Comparison of ENCODE assay signal across 39 mouse cellular contexts in genomic region chr7:102950732-102951131, GRCm38 (mm10). TPM values are rescaled to one million over a fixed set of nuclear protein-coding genes. Genes with fewer than 3 reads are reported as not detected.
"Had no signal": no experiment of that assay in that cellular context is flagged by ENCODE, and none has a peak within 500 bp of the region (broad histone marks: within the 10 kb centered on the region; RNA-seq: fewer than 3 reads in every experiment).

No protein-coding gene starts in this region.

- H3K9ac ChIP-seq: limb, embryonic 12.5 days; limb, embryonic 13.5 days; limb, embryonic 15.5 days; liver, embryonic 12.5 days; liver, embryonic 13.5 days; liver, embryonic 14.5 days; liver, embryonic 15.5 days; liver, postnatal 0 days; lung, embryonic 14.5 days; lung, embryonic 15.5 days; midbrain, embryonic 12.5 days; midbrain, embryonic 13.5 days; midbrain, embryonic 15.5 days; neural tube, embryonic 12.5 days had no signal

- H3K4me3 ChIP-seq: limb, embryonic 10.5 days; limb, embryonic 12.5 days; limb, embryonic 13.5 days; limb, embryonic 15.5 days; liver, embryonic 12.5 days; liver, embryonic 13.5 days; liver, embryonic 15.5 days; lung, embryonic 15.5 days; megakaryocyte, embryonic 14.5 days; midbrain, embryonic 10.5 days; midbrain, embryonic 12.5 days; midbrain, embryonic 13.5 days; midbrain, embryonic 15.5 days; myocyte; neural tube, embryonic 12.5 days had no signal

- ATAC-seq: liver, embryonic 12.5 days; liver, postnatal 0 days; lung, postnatal 0 days; midbrain, embryonic 13.5 days; midbrain, embryonic 15.5 days; midbrain, embryonic 16.5 days had no signal

- H3K4me2 ChIP-seq: limb, embryonic 12.5 days; limb, embryonic 13.5 days; limb, embryonic 15.5 days; liver, embryonic 11.5 days; liver, embryonic 12.5 days; liver, embryonic 13.5 days; liver, embryonic 15.5 days; lung, embryonic 14.5 days; lung, embryonic 15.5 days; midbrain, embryonic 11.5 days; midbrain, embryonic 12.5 days; midbrain, embryonic 13.5 days; midbrain, embryonic 15.5 days; neural tube, embryonic 12.5 days had no signal

- H3K27ac ChIP-seq: limb, embryonic 10.5 days; limb, embryonic 12.5 days; limb, embryonic 13.5 days; limb, embryonic 15.5 days; liver, embryonic 12.5 days; liver, embryonic 13.5 days; liver, embryonic 14.5 days; liver, embryonic 15.5 days; lung, embryonic 15.5 days; macrophage; midbrain, embryonic 10.5 days; midbrain, embryonic 12.5 days; midbrain, embryonic 13.5 days; midbrain, embryonic 15.5 days; neural tube, embryonic 12.5 days had no signal

- H3K27me3 ChIP-seq: limb, embryonic 12.5 days; limb, embryonic 13.5 days; limb, embryonic 15.5 days; liver, embryonic 12.5 days; liver, embryonic 13.5 days; liver, embryonic 15.5 days; lung, embryonic 15.5 days; megakaryocyte, embryonic 14.5 days; midbrain, embryonic 12.5 days; midbrain, embryonic 13.5 days; midbrain, embryonic 15.5 days; neural tube, embryonic 12.5 days had no signal

- H3K9me3 ChIP-seq: limb, embryonic 10.5 days; limb, embryonic 12.5 days; limb, embryonic 13.5 days; limb, embryonic 15.5 days; liver, embryonic 12.5 days; liver, embryonic 13.5 days; liver, embryonic 15.5 days; lung, embryonic 15.5 days; megakaryocyte, embryonic 14.5 days; midbrain, embryonic 10.5 days; midbrain, embryonic 12.5 days; midbrain, embryonic 13.5 days; midbrain, embryonic 15.5 days; neural tube, embryonic 12.5 days had no signal

- H3K4me1 ChIP-seq: limb, embryonic 10.5 days; limb, embryonic 12.5 days; limb, embryonic 13.5 days; limb, embryonic 15.5 days; liver, embryonic 12.5 days; liver, embryonic 13.5 days; liver, embryonic 15.5 days; lung, embryonic 15.5 days; megakaryocyte, embryonic 14.5 days; midbrain, embryonic 10.5 days; midbrain, embryonic 12.5 days; midbrain, embryonic 13.5 days; midbrain, embryonic 15.5 days; neural tube, embryonic 12.5 days had no signal

- H3K36me3 ChIP-seq: limb, embryonic 10.5 days; limb, embryonic 12.5 days; limb, embryonic 13.5 days; limb, embryonic 15.5 days; liver, embryonic 12.5 days; liver, embryonic 13.5 days; liver, embryonic 15.5 days; lung, embryonic 15.5 days; midbrain, embryonic 10.5 days; midbrain, embryonic 12.5 days; midbrain, embryonic 13.5 days; midbrain, embryonic 15.5 days; neural tube, embryonic 12.5 days had no signal

- DNase-seq: left cerebral cortex, postnatal 4 days; liver; liver, embryonic 13.5 days; liver, postnatal 0 days; lung, adult 18-20 months; lung, adult 2 months; lung, embryonic 14.5 days; lung, postnatal 10 days; lung, postnatal 14 days; lung, postnatal 36 days; lung, postnatal 4 days; midbrain, embryonic 14.5 days had no signal

RNA-seq across cellular contexts. Expression of gene Olfr574, which starts 2.5 kb away (rescaled TPM):
- polyA plus RNA-seq: limb, embryonic 10.5 days; limb, embryonic 11.5 days; limb, embryonic 12.5 days; limb, embryonic 13.5 days; limb, embryonic 14.5 days; limb, embryonic 15.5 days; liver, adult 2 months; liver, embryonic 11.5 days; liver, embryonic 12.5 days; liver, embryonic 13.5 days; liver, embryonic 14.5 days; liver, embryonic 15.5 days; liver, embryonic 16.5 days; liver, postnatal 0 days; lung, adult 2 months; lung, embryonic 14.5 days; lung, embryonic 15.5 days; lung, embryonic 16.5 days; lung, postnatal 0 days; macrophage; midbrain, embryonic 10.5 days; midbrain, embryonic 11.5 days; midbrain, embryonic 12.5 days; midbrain, embryonic 13.5 days; midbrain, embryonic 14.5 days; midbrain, embryonic 15.5 days; midbrain, embryonic 16.5 days; midbrain, postnatal 0 days; myocyte; neural tube, embryonic 11.5 days; neural tube, embryonic 12.5 days had no signal

RNA-seq across cellular contexts. Expression of gene Olfr575, which starts 7.8 kb away (rescaled TPM):
- polyA plus RNA-seq: limb, embryonic 10.5 days; limb, embryonic 11.5 days; limb, embryonic 12.5 days; limb, embryonic 13.5 days; limb, embryonic 14.5 days; limb, embryonic 15.5 days; liver, adult 2 months; liver, embryonic 11.5 days; liver, embryonic 12.5 days; liver, embryonic 13.5 days; liver, embryonic 14.5 days; liver, embryonic 15.5 days; liver, embryonic 16.5 days; liver, postnatal 0 days; lung, adult 2 months; lung, embryonic 14.5 days; lung, embryonic 15.5 days; lung, embryonic 16.5 days; lung, postnatal 0 days; macrophage; midbrain, embryonic 10.5 days; midbrain, embryonic 11.5 days; midbrain, embryonic 12.5 days; midbrain, embryonic 13.5 days; midbrain, embryonic 14.5 days; midbrain, embryonic 15.5 days; midbrain, embryonic 16.5 days; midbrain, postnatal 0 days; myocyte; neural tube, embryonic 11.5 days; neural tube, embryonic 12.5 days had no signal

RNA-seq across cellular contexts. Expression of gene Olfr573-ps1, which starts 8.4 kb away (rescaled TPM):
- polyA plus RNA-seq: limb, embryonic 10.5 days; limb, embryonic 11.5 days; limb, embryonic 12.5 days; limb, embryonic 13.5 days; limb, embryonic 14.5 days; limb, embryonic 15.5 days; liver, adult 2 months; liver, embryonic 11.5 days; liver, embryonic 12.5 days; liver, embryonic 13.5 days; liver, embryonic 14.5 days; liver, embryonic 15.5 days; liver, embryonic 16.5 days; liver, postnatal 0 days; lung, adult 2 months; lung, embryonic 14.5 days; lung, embryonic 15.5 days; lung, embryonic 16.5 days; lung, postnatal 0 days; macrophage; midbrain, embryonic 10.5 days; midbrain, embryonic 11.5 days; midbrain, embryonic 12.5 days; midbrain, embryonic 13.5 days; midbrain, embryonic 14.5 days; midbrain, embryonic 15.5 days; midbrain, embryonic 16.5 days; midbrain, postnatal 0 days; myocyte; neural tube, embryonic 11.5 days; neural tube, embryonic 12.5 days had no signal

RNA-seq across cellular contexts. Expression of gene Olfr576, which starts 11.7 kb away (rescaled TPM):
- polyA plus RNA-seq: limb, embryonic 10.5 days; limb, embryonic 11.5 days; limb, embryonic 12.5 days; limb, embryonic 13.5 days; limb, embryonic 14.5 days; limb, embryonic 15.5 days; liver, adult 2 months; liver, embryonic 11.5 days; liver, embryonic 12.5 days; liver, embryonic 13.5 days; liver, embryonic 14.5 days; liver, embryonic 15.5 days; liver, embryonic 16.5 days; liver, postnatal 0 days; lung, adult 2 months; lung, embryonic 14.5 days; lung, embryonic 15.5 days; lung, embryonic 16.5 days; lung, postnatal 0 days; macrophage; midbrain, embryonic 10.5 days; midbrain, embryonic 11.5 days; midbrain, embryonic 12.5 days; midbrain, embryonic 13.5 days; midbrain, embryonic 14.5 days; midbrain, embryonic 15.5 days; midbrain, embryonic 16.5 days; midbrain, postnatal 0 days; myocyte; neural tube, embryonic 11.5 days; neural tube, embryonic 12.5 days had no signal

RNA-seq across cellular contexts. Expression of gene Olfr577, which starts 25.0 kb away (rescaled TPM):
- polyA plus RNA-seq: limb, embryonic 10.5 days; limb, embryonic 11.5 days; limb, embryonic 12.5 days; limb, embryonic 13.5 days; limb, embryonic 14.5 days; limb, embryonic 15.5 days; liver, adult 2 months; liver, embryonic 11.5 days; liver, embryonic 12.5 days; liver, embryonic 13.5 days; liver, embryonic 14.5 days; liver, embryonic 15.5 days; liver, embryonic 16.5 days; liver, postnatal 0 days; lung, adult 2 months; lung, embryonic 14.5 days; lung, embryonic 15.5 days; lung, embryonic 16.5 days; lung, postnatal 0 days; macrophage; midbrain, embryonic 10.5 days; midbrain, embryonic 11.5 days; midbrain, embryonic 12.5 days; midbrain, embryonic 13.5 days; midbrain, embryonic 14.5 days; midbrain, embryonic 15.5 days; midbrain, embryonic 16.5 days; midbrain, postnatal 0 days; myocyte; neural tube, embryonic 11.5 days; neural tube, embryonic 12.5 days had no signal
